ENCODE assay signal across 8 mouse cellular contexts in the genomic region with DNA sequence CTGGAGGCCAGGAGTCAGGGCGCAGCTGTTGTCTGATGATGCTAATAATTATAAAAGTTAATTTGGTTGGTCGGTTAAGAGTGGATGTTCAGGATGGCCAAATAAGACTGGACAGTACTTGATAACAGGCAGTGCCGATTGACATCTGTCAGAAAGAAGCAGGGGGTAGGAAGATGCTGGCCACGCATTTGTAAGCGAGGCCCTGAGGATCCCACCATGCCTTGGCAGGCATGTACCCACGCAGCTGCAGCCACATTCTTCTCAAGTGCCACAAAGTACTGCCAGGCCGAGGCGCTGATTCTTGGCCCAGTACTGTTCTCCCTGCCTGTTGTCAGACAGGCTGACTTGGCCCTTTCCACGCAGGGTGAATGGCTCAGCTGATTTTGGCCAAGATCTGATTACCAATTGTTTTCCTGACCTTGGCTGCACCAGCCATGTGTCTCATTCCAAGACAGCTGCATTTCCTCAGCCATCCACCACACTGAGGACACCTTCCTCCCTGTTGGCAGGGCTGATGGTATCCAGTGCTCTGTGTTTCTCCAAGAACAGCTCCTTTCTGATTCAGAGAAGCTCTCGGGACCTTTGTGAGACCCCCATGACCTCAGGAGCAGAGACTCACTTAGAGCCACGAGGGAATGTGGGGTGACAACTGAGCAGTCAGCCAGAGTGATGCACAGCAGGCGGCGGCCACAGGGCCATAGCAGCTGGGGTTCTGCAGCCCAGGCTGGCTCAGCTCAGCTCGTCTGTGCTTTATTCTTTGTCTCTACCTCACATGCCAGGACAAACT. TPM values are rescaled to one million over a fixed set of nuclear protein-coding genes. Genes with fewer than 3 reads are reported as not detected.
DNase-seq lines count a peak whose midpoint lies in the region; ATAC-seq and TF ChIP-seq lines count a peak whose summit lies in the region.

No protein-coding gene starts in this region.

- peaks cover 20% of the 10 kb centered on the region for H3K4me1 ChIP-seq in forebrain, embryonic 15.5 days
- H3K4me1 ChIP-seq in lung, adult 2 months (ENCODE audit: control insufficient read depth, insufficient read depth, low read length), result no peaks in the 10 kb centered on the region
- H3K4me1 ChIP-seq in olfactory bulb, adult 2 months (ENCODE audit: control insufficient read depth, insufficient read depth, low read length), result peaks cover 6% of the 10 kb centered on the region; the same call in 1 of the 2 replicates
- H3K4me1 ChIP-seq in intestine, embryonic 15.5 days (replicated peaks), result no peaks in the 10 kb centered on the region

- H3K36me3 ChIP-seq in forebrain, embryonic 15.5 days, result no peaks in the 10 kb centered on the region
- H3K36me3 ChIP-seq in intestine, embryonic 15.5 days, result no peaks in the 10 kb centered on the region

- intact Hi-C loops in left cerebral cortex, postnatal 4 days (cut with DNase I), result no loop called here
- intact Hi-C loops in left cerebral cortex, postnatal 36 days (cut with DNase I), result no loop called here

- 37% methylated on average over 14 of the region's 14 CpGs for WGBS in forebrain, embryonic 15.5 days
- 51% methylated on average over 14 of the region's 14 CpGs for WGBS in lung, adult 2 months
- WGBS in olfactory bulb, adult 2 months, result 47% methylated on average over 14 of the region's 14 CpGs
- WGBS in intestine, embryonic 15.5 days, result 57% methylated on average over 14 of the region's 14 CpGs

- no peak for TF ChIP-seq POLR2A in lung, adult 2 months (IDR thresholded peaks at IDR 0.05; ENCODE audit: borderline replicate concordance, extremely low read depth, low read depth, low read length)
- TF ChIP-seq POLR2A in olfactory bulb, adult 2 months (IDR thresholded peaks at IDR 0.05; ENCODE audit: insufficient read depth, low read depth, low read length), result no peak

- H3K27ac ChIP-seq in forebrain, embryonic 15.5 days (replicated peaks), result peak overlapping the region; percentile 47
- peak overlapping the region; percentile 43; the same call in 1 of the 2 replicates for H3K27ac ChIP-seq in olfactory bulb, adult 2 months (ENCODE audit: insufficient read depth, low read depth, low read length)
- no peak overlapping the region for H3K27ac ChIP-seq in intestine, embryonic 15.5 days

- TF ChIP-seq CTCF in lung, adult 2 months (IDR thresholded peaks at IDR 0.05; ENCODE audit: insufficient read depth, low read length), result no peak
- no peak for TF ChIP-seq CTCF in olfactory bulb, adult 2 months (IDR thresholded peaks at IDR 0.05; ENCODE audit: insufficient read depth, low read depth, low read length)

- no peaks in the 10 kb centered on the region for H3K27me3 ChIP-seq in forebrain, embryonic 15.5 days
- no peaks in the 10 kb centered on the region for H3K27me3 ChIP-seq in intestine, embryonic 15.5 days (replicated peaks)

- H3K4me3 ChIP-seq in forebrain, embryonic 15.5 days, result no peak overlapping the region
- no peak overlapping the region for H3K4me3 ChIP-seq in lung, adult 2 months (replicated peaks; ENCODE audit: extremely low read depth, low read depth, low read length)
- no peak overlapping the region for H3K4me3 ChIP-seq in olfactory bulb, adult 2 months (ENCODE audit: insufficient read depth, low read depth, low read length)
- H3K4me3 ChIP-seq in intestine, embryonic 15.5 days (replicated peaks), result no peak overlapping the region

- DNase-seq in left cerebral cortex, postnatal 4 days, result peak; percentile 86
- no peak for DNase-seq in left cerebral cortex, postnatal 36 days (ENCODE audit: low spot score in 2 of 2)
- DNase-seq in lung, adult 2 months, result peak; percentile 23
- DNase-seq in cerebellum, adult 11-12 months, result no peak

- no peaks in the 10 kb centered on the region for H3K9me3 ChIP-seq in forebrain, embryonic 15.5 days
- H3K9me3 ChIP-seq in intestine, embryonic 15.5 days, result no peaks in the 10 kb centered on the region

- no peak overlapping the region for H3K4me2 ChIP-seq in forebrain, embryonic 15.5 days (replicated peaks)
- H3K4me2 ChIP-seq in intestine, embryonic 15.5 days (replicated peaks), result no peak overlapping the region

- ATAC-seq in forebrain, embryonic 15.5 days (replicated peaks), result peak; percentile 51
- no peak for ATAC-seq in inflammation-experienced regulatory T-cells, adult 6 months
- no peak for ATAC-seq in intestine, embryonic 15.5 days

- no peak overlapping the region for H3K9ac ChIP-seq in forebrain, embryonic 15.5 days (replicated peaks)
- no peak overlapping the region for H3K9ac ChIP-seq in intestine, embryonic 15.5 days

RNA-seq across cellular contexts. Expression of a gene that starts 53.5 kb away (rescaled TPM):
- 10 to 100 TPM; 11.6 to 14.7 TPM for total RNA-seq in left cerebral cortex, postnatal 4 days (2021)
- total RNA-seq in left cerebral cortex, postnatal 36 days (2021), result 1 to 10 TPM; 3.9 to 6.1 TPM
- polyA plus RNA-seq in forebrain, embryonic 15.5 days (2015; fragmentation: Nextera tagmentation; extraction: Ambion mirVana), result 13.5 and 15.6 TPM in 2 replicates
- 0.15 and 0.51 TPM in 2 replicates for polyA plus RNA-seq in lung, adult 2 months (2012; rRNA removed)
- not detected in 2 replicates for polyA plus RNA-seq in olfactory bulb, adult 2 months (2012; ENCODE audit: insufficient read depth, insufficient read length, low replicate concordance, missing spikeins)
- polyA plus RNA-seq in inflammation-experienced regulatory T-cells, adult 6 months (2017; shearing (Covaris generic)), result not detected
- polyA plus RNA-seq in intestine, embryonic 15.5 days (2015; fragmentation: Nextera tagmentation; extraction: Ambion mirVana), result 1.1 TPM in 2 replicates

Comparison
In these comparisons a context has a peak if more than half of its experiments do, and no peak if none do; other contexts are left out.
1. DNase-seq: peak in left cerebral cortex, postnatal 4 days (single experiment) and lung, adult 2 months (single experiment); none in left cerebral cortex, postnatal 36 days (0 of 2) and cerebellum, adult 11-12 months (single experiment).